Comparison of ENCODE assay signal across 18 mouse cellular contexts in genomic region chr7:81874636-81875035, GRCm38 (mm10). TPM values are rescaled to one million over a fixed set of nuclear protein-coding genes. Genes with fewer than 3 reads are reported as not detected.
DNase-seq lines count a peak whose midpoint lies in the region; ATAC-seq and TF ChIP-seq lines count a peak whose summit lies in the region.
"Had no signal": no experiment of that assay in that cellular context is flagged by ENCODE, and none has a peak within 500 bp of the region (broad histone marks: within the 10 kb centered on the region; RNA-seq: fewer than 3 reads in every experiment).

No protein-coding gene starts in this region.

- no peaks in the 10 kb centered on the region; the same call in 1 of the 2 replicates for H3K36me3 ChIP-seq in forebrain, embryonic 15.5 days
- H3K36me3 ChIP-seq in forebrain, embryonic 10.5 days (replicated peaks), result peaks cover 5% of the 10 kb centered on the region

- 57% methylated on average over 6 of the region's 6 CpGs for WGBS in forebrain, embryonic 15.5 days
- 82% methylated on average over 6 of the region's 6 CpGs for WGBS in forebrain, embryonic 10.5 days

- no peak overlapping the region for H3K27ac ChIP-seq in forebrain, embryonic 15.5 days (replicated peaks)
- H3K27ac ChIP-seq in forebrain, embryonic 10.5 days, result no peak overlapping the region
- H3K27ac ChIP-seq: hindbrain, embryonic 14.5 days; limb, embryonic 10.5 days had no signal

- DNase-seq in forebrain, embryonic 10.5 days (ENCODE audit: extremely low spot score, low spot score), result no peak
- DNase-seq in kidney, postnatal 14 days, result peak; percentile 67
- no peak for DNase-seq in kidney, postnatal 4 days
- peak; percentile 70 for DNase-seq in Patski (ENCODE audit: low read depth, low spot score)
- peak; percentile 55 for DNase-seq in lung, postnatal 14 days
- DNase-seq in urinary bladder, adult 18-20 months (ENCODE audit: low spot score in 2 of 2), result no peak
- no peak for DNase-seq in urinary bladder, postnatal 36 days (ENCODE audit: low spot score in 2 of 2)
- DNase-seq: cerebellum, adult 2 months; liver, postnatal 0 days; thymus, postnatal 36 days had no signal

- H3K27me3 ChIP-seq in forebrain, embryonic 15.5 days, result no peaks in the 10 kb centered on the region
- H3K27me3 ChIP-seq in forebrain, embryonic 10.5 days (ENCODE audit: poor library complexity, severe bottlenecking), result no peaks in the 10 kb centered on the region
- no peaks in the 10 kb centered on the region for H3K27me3 ChIP-seq in Patski

- no peak for TF ChIP-seq CTCF in Patski (IDR thresholded peaks at IDR 0.05)

- H3K4me3 ChIP-seq in forebrain, embryonic 15.5 days, result no peak overlapping the region
- no peak overlapping the region for H3K4me3 ChIP-seq in forebrain, embryonic 10.5 days
- H3K4me3 ChIP-seq: limb, embryonic 10.5 days had no signal

- H3K9ac ChIP-seq in forebrain, embryonic 15.5 days (replicated peaks), result no peak overlapping the region
- H3K9ac ChIP-seq: hindbrain, embryonic 14.5 days; liver, postnatal 0 days had no signal

- no peak overlapping the region for H3K4me2 ChIP-seq in forebrain, embryonic 15.5 days (replicated peaks)
- H3K4me2 ChIP-seq: hindbrain, embryonic 14.5 days had no signal

- 0 out of 2 replicates have a peak, but pooled peaks have one; percentile 24 for ATAC-seq in forebrain, embryonic 15.5 days (replicated peaks)
- ATAC-seq in Patski, result peak; percentile 86
- ATAC-seq: CD4-positive, CD25-positive, alpha-beta regulatory T cell, adult 4 months; liver, postnatal 0 days; midbrain, embryonic 16.5 days had no signal

- in situ Hi-C loops in Patski (cut with MboI; ENCODE audit: low pct_unique_long_range_greater_than_20kb), result loop anchor here (5.0 to 10.0 kb wide), 2 partner anchors 58 to 390 kb away; partner anchors contain the start of gene Hdgfl3

- POLR2A ChIA-PET in Patski (lab: Charles Lee), result interaction anchor here (0.8 kb wide), 1 partner anchor 13 kb away, joined by 4 read pairs; no protein-coding TSS in a partner anchor

- H3K9me3 ChIP-seq in forebrain, embryonic 15.5 days, result no peaks in the 10 kb centered on the region
- no peaks in the 10 kb centered on the region for H3K9me3 ChIP-seq in forebrain, embryonic 10.5 days
- H3K9me3 ChIP-seq: limb, embryonic 10.5 days had no signal

- CTCF ChIA-PET in Patski (lab: Charles Lee), result interaction anchor here (0.9 kb wide), 1 partner anchor 33 kb away, joined by 3 read pairs; no protein-coding TSS in a partner anchor

- no peaks in the 10 kb centered on the region for H3K4me1 ChIP-seq in forebrain, embryonic 15.5 days
- peaks cover 4% of the 10 kb centered on the region; the same call in 1 of the 2 replicates for H3K4me1 ChIP-seq in forebrain, embryonic 10.5 days

RNA-seq across cellular contexts. Expression of gene Tm6sf1, which starts 15.8 kb away (rescaled TPM):
- polyA plus RNA-seq in forebrain, embryonic 15.5 days (2015; fragmentation: Nextera tagmentation; extraction: Ambion mirVana), result 7.1 and 7.6 TPM in 2 replicates
- 11.2 and 11.7 TPM in 2 replicates for polyA plus RNA-seq in forebrain, embryonic 10.5 days (2016; fragmentation: Nextera tagmentation; extraction: Ambion mirVana)
- 3.8 TPM for polyA plus RNA-seq in Patski (2021)

RNA-seq across cellular contexts. Expression of gene Gm10160, which starts 19.0 kb away (rescaled TPM):
- not detected in 2 replicates for polyA plus RNA-seq in forebrain, embryonic 15.5 days (2015; fragmentation: Nextera tagmentation; extraction: Ambion mirVana)
- not detected in 2 replicates for polyA plus RNA-seq in forebrain, embryonic 10.5 days (2016; fragmentation: Nextera tagmentation; extraction: Ambion mirVana)
- polyA plus RNA-seq in Patski (2021), result not detected
- polyA plus RNA-seq: CD4-positive, CD25-positive, alpha-beta regulatory T cell, adult 4 months; cerebellum, adult 2 months; embryonic facial prominence, embryonic 11.5 days; hindbrain, embryonic 14.5 days; limb, embryonic 10.5 days; liver, postnatal 0 days; midbrain, embryonic 16.5 days; neural tube, embryonic 14.5 days; stomach, embryonic 14.5 days had no signal

RNA-seq across cellular contexts. Expression of gene Btbd1, which starts 45.4 kb away (rescaled TPM):
- polyA plus RNA-seq in forebrain, embryonic 15.5 days (2015; fragmentation: Nextera tagmentation; extraction: Ambion mirVana), result 96.3 and 108 TPM in 2 replicates
- polyA plus RNA-seq in forebrain, embryonic 10.5 days (2016; fragmentation: Nextera tagmentation; extraction: Ambion mirVana), result 56.6 and 60.7 TPM in 2 replicates
- 64.7 TPM for polyA plus RNA-seq in Patski (2021)

RNA-seq across cellular contexts. Expression of gene Hdgfl3, which starts 59.6 kb away (rescaled TPM):
- polyA plus RNA-seq in forebrain, embryonic 15.5 days (2015; fragmentation: Nextera tagmentation; extraction: Ambion mirVana), result 56.7 and 60.7 TPM in 2 replicates
- polyA plus RNA-seq in forebrain, embryonic 10.5 days (2016; fragmentation: Nextera tagmentation; extraction: Ambion mirVana), result 23.5 and 24.7 TPM in 2 replicates
- 19.5 TPM for polyA plus RNA-seq in Patski (2021)

Comparison
In these comparisons a context has a peak if more than half of its experiments do, and no peak if none do; other contexts are left out.
1. DNase-seq: peak in kidney, postnatal 14 days (single experiment), Patski (single experiment) and lung, postnatal 14 days (single experiment); none in forebrain, embryonic 10.5 days (single experiment), kidney, postnatal 4 days (0 of 2), urinary bladder, adult 18-20 months (0 of 2) and urinary bladder, postnatal 36 days (0 of 2).